Mouse (Mus musculus): Measurements from ENCODE around the gene Olig2.
A peak's percentile ranks its signal among the peaks of the same experiment; 100 is the strongest.

Olig2 gene

GRCm38 (mm10) chr16:91270212-91270971, 45.1 kb downstream of the Olig2 start:
- peak; percentile 57 for DNase-seq (ENCODE audit: low read depth, low spot score)

- DNase-seq (ENCODE audit: low read depth, low spot score): peak; percentile 47
Observed at GRCm38 (mm10) chr16:91270982-91271549, 45.8 kb downstream of the Olig2 start.

- no peak for DNase-seq (ENCODE audit: low read depth, low spot score)
Observed at GRCm38 (mm10) chr16:91271634-91272033, 46.4 kb downstream of the Olig2 start.

Measured in ZHBTc4 (cell line).